Mouse (Mus musculus) heart, adult 2 months (tissue): ENCODE measurements around the gene Osbpl10. TPM values are rescaled to one million over a fixed set of nuclear protein-coding genes. Genes with fewer than 3 reads are reported as not detected.

ENCODE experiments used
- DNase-seq, 2 experiments: peaks; one replicate each; pipeline ENCODE4 v3.0.0; 2021
- H3K27ac ChIP-seq: fragments of 200-600 bp; 2 replicates; pipeline ENCODE4 v1.8.1; 2022
- H3K27me3 ChIP-seq: fragments of 200-500 bp; 2 replicates; pipeline ENCODE4 v1.6.1; 2012; ENCODE audit warnings: mild to moderate bottlenecking, low read length, inconsistent platforms, mixed read lengths; ENCODE audit not compliant: control insufficient read depth, insufficient read depth
- H3K36me3 ChIP-seq: fragments of 200-500 bp; 2 replicates; pipeline ENCODE4 v1.6.1; 2012; ENCODE audit warnings: low read length, inconsistent platforms; ENCODE audit not compliant: control insufficient read depth, insufficient read depth
- H3K4me1 ChIP-seq: fragments of 200-500 bp; 2 replicates; pipeline ENCODE4 v1.6.1; 2011; ENCODE audit warnings: low read length; ENCODE audit not compliant: control insufficient read depth, insufficient read depth
- H3K4me3 ChIP-seq: fragments of 200-600 bp; 2 replicates; pipeline ENCODE4 v1.8.1; 2022
- H3K79me2 ChIP-seq: fragments of 200-500 bp; replicated peaks from 2 replicates; pipeline ENCODE4 v1.6.1; 2012; ENCODE audit warnings: mild to moderate bottlenecking, inconsistent platforms, low read length, moderate library complexity, mixed read lengths; ENCODE audit not compliant: control insufficient read depth, insufficient read depth
- H3K9ac ChIP-seq: fragments of 200-500 bp; 2 replicates; pipeline ENCODE4 v1.6.1; 2012; ENCODE audit warnings: low read depth, mild to moderate bottlenecking, control low read depth, inconsistent platforms, low read length, mixed read lengths
- CTCF ChIP-seq: fragments of 200-600 bp; IDR thresholded peaks from 2 replicates; pipeline ENCODE4 v1.8.1; 2022; ENCODE audit warnings: antibody characterized with exemption, mild to moderate bottlenecking, moderate library complexity
- EP300 ChIP-seq: fragments of 200-500 bp; IDR thresholded peaks from 2 replicates; pipeline ENCODE4 v1.6.1; 2011; ENCODE audit warnings: low read depth, low read length, control low read depth; ENCODE audit not compliant: insufficient read depth
- POLR2A ChIP-seq: fragments of 200-500 bp; IDR thresholded peaks from 2 replicates; pipeline ENCODE4 v1.6.1; 2011; ENCODE audit warnings: mild to moderate bottlenecking, low read depth, low read length, control low read depth; ENCODE audit not compliant: insufficient read depth
- WGBS: fragments of 180-500 bp; shearing (Covaris S2); methylation state at CpG from one replicate; pipeline ENCODE4 v1.1.7; 2018; 5-methylcytosine and 5-hydroxymethylcytosine counted together
- intact Hi-C: fragments of 180-260 bp; cut with DNase I; formaldehyde crosslinking; loops from one replicate; pipeline ENCODE4 v1.15.1; 2025
- polyA plus RNA-seq: library from polyadenylated mRNA; depleted of rRNA; stranded (reverse); fragments of >200 nt; gene quantifications from 2 replicates; pipeline ENCODE4 v1.2.3, GENCODE M21; 2012
- total RNA-seq, 2 experiments: library from RNA; stranded (reverse); gene quantifications; 2 replicates each; pipeline ENCODE4 v1.2.3; 2021

Osbpl10 gene
- total and polyA plus RNA-seq, 3 experiments = 1.4 to 3.4 (median 2.0) TPM

DNA sequence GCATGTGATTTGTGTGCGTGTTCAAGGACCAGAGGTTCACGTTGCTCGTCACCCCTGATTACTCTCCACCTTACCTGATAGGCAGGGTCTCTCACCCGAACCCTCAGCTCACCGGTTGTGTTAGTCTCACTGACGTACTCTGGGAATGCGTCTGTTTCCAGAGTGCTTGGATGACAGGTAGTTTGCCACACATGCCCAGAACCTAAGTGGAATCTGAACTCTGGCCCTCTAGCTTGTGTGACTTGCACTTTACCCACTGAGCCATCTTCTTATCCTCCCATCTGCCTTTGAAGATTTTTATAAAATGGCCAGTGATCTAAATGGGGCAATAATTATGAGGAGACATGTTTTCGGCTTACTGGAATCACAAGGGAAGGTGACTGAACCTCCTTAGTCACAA lies 68.3 kb downstream of the Osbpl10 start:
- H3K36me3 ChIP-seq = no peaks in the 10 kb centered on the region

DNA sequence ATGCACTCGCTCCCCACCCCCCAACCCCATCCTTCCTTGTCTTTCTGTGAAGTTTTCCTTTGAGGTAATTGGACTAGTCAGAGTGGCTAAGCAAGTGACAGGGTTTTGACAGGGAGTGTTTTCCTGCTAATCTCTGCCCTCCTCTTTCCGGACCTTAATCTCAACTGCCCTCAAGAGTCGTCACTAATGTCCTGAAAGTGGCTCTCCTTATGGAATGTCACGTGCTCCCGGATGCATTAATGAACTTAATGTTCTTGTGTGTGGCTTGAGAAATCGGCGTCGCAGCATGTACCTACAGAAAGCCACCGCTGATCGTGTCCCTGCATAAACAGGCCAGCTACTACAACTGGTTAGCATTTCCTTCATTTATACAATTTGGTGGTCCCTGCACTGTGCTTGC lies 70.0 kb downstream of the Osbpl10 start:
- H3K4me1 ChIP-seq = no peaks in the 10 kb centered on the region
- no peak for TF ChIP-seq EP300
- TF ChIP-seq CTCF = no peak
- TF ChIP-seq POLR2A = no peak
- no peak overlapping the region for H3K4me3 ChIP-seq
- no peak for DNase-seq
- H3K9ac ChIP-seq = no peak overlapping the region
- H3K27me3 ChIP-seq = no peaks in the 10 kb centered on the region
- H3K36me3 ChIP-seq = no peaks in the 10 kb centered on the region
- intact Hi-C loops = no loop called here
- no peak overlapping the region for H3K27ac ChIP-seq
- 35% methylated on average over 10 of the region's 10 CpGs for WGBS
- H3K79me2 ChIP-seq = no peaks in the 10 kb centered on the region

More for the DNA sequence above, 68.3 kb downstream of the Osbpl10 start:
- Histone ChIP-seq H3K27ac (no peak overlapping the region), H3K27me3 (no peaks in the 10 kb centered on the region), H3K79me2 (no peaks in the 10 kb centered on the region), H3K9ac (no peak overlapping the region), H3K4me3 (no peak overlapping the region), H3K4me1 (no peaks in the 10 kb centered on the region)
- intact Hi-C loops = no loop called here
- no peak for TF ChIP-seq CTCF
- TF ChIP-seq EP300 = no peak
- no peak for TF ChIP-seq POLR2A
- no peak for DNase-seq
- 96% methylated on average over 8 of the region's 8 CpGs for WGBS

GRCm38 (mm10) chr9:115048861-115049260 lies 70.5 kb downstream of the Osbpl10 start:
- no peak for DNase-seq
- TF ChIP-seq POLR2A (no peak), EP300 (no peak), CTCF (no peak)
- intact Hi-C loops = no loop called here
- Histone ChIP-seq H3K27me3 (no peaks in the 10 kb centered on the region), H3K27ac (no peak overlapping the region), H3K36me3 (no peaks in the 10 kb centered on the region), H3K9ac (no peak overlapping the region), H3K4me1 (no peaks in the 10 kb centered on the region), H3K4me3 (no peak overlapping the region), H3K79me2 (no peaks in the 10 kb centered on the region)
- WGBS = 70% methylated on average over 7 of the region's 7 CpGs

DNA sequence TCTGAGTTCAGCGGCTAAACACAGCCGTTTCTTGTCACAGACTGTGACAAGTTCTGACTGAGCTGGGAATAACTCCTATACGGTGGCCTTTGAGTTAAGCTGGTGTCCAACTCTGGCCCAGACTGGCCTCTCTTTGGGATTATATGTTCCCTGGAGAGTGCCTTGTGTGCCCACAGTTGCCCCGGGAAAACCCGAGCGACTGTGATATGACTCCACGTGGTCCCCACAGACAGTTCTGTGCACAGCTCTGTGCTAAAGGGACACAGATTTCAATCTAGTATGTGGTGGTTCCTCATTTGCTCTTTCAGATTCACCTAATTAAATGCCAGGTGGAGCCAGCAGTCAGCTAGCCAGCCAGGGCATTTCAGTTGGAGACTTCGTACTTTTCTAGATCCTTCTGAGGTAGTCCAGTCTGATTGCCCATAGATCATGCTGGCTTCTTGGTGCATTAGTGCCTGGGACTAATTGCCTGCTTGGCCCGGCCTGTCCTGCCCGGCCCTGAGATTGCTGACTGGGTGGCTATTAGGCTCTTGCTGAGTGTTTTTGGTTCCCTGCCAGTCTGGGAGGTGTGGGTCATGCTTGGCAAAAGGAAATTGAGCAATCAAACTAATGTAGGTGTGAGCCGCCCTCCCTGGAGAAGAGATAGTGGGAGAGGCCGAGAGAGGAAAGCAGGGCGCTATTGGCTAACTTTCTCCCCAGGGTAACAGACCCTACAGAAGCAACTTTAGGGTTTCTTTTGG lies 71.8 kb downstream of the Osbpl10 start:
- TF ChIP-seq EP300 (no peak), CTCF (no peak), POLR2A (no peak)
- intact Hi-C loops = no loop called here
- H3K4me3 ChIP-seq = no peak overlapping the region
- no peaks in the 10 kb centered on the region for H3K27me3 ChIP-seq
- no peak overlapping the region for H3K9ac ChIP-seq
- H3K79me2 ChIP-seq = no peaks in the 10 kb centered on the region
- peak; percentile 61 to 81 for DNase-seq
- WGBS = 64% methylated on average over 13 of the region's 13 CpGs
- H3K27ac ChIP-seq = no peak overlapping the region
- no peaks in the 10 kb centered on the region for H3K36me3 ChIP-seq
- H3K4me1 ChIP-seq = no peaks in the 10 kb centered on the region

DNA sequence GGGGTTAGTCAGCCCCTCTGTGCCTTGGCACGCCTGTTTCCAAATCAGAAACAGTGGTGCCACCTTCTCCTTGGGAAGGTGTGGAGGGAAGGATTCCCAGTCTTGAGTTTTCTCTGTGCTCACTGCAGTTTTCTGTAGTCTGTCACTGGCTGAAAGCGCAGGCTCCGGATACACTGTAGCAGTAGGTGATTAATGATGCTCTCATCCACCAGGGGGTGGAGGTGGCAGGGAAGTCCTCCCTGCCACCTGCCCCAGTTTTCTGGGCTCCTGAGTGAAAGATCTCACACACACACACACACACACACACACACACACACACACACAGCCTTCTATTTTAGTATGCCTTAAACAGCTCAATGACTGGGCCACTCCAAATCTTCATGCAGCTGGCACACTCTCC lies 73.6 kb downstream of the Osbpl10 start:
- Histone ChIP-seq H3K4me1 (no peaks in the 10 kb centered on the region), H3K27ac (no peak overlapping the region), H3K9ac (no peak overlapping the region), H3K36me3 (no peaks in the 10 kb centered on the region), H3K4me3 (no peak overlapping the region), H3K79me2 (no peaks in the 10 kb centered on the region), H3K27me3 (no peaks in the 10 kb centered on the region)
- TF ChIP-seq POLR2A (no peak), CTCF (no peak), EP300 (no peak)
- 82% methylated on average over 3 of the region's 3 CpGs for WGBS
- intact Hi-C loops = no loop called here
- no peak for DNase-seq

GRCm38 (mm10) chr9:115053779-115054178 lies 75.4 kb downstream of the Osbpl10 start:
- H3K36me3 ChIP-seq = no peaks in the 10 kb centered on the region
- no peak overlapping the region for H3K4me3 ChIP-seq
- DNase-seq = no peak
- no peaks in the 10 kb centered on the region for H3K4me1 ChIP-seq
- no peaks in the 10 kb centered on the region for H3K27me3 ChIP-seq
- TF ChIP-seq CTCF (no peak), EP300 (no peak), POLR2A (no peak)
- intact Hi-C loops = no loop called here
- 92% methylated on average over 14 of the region's 14 CpGs for WGBS
- no peak overlapping the region for H3K27ac ChIP-seq
- no peak overlapping the region for H3K9ac ChIP-seq
- H3K79me2 ChIP-seq = no peaks in the 10 kb centered on the region
